Mouse (Mus musculus) myocyte (in vitro differentiated cells): ENCODE data around the gene Vps13a. TPM values are rescaled to one million over a fixed set of nuclear protein-coding genes. Genes with fewer than 3 reads are reported as not detected.

Source experiments
- H3K27me3 ChIP-seq: one replicate; pipeline ENCODE4 v1.6.1; 2011; ENCODE audit not compliant: control insufficient read depth, insufficient read depth, insufficient read length
- H3K36me3 ChIP-seq: one replicate; pipeline ENCODE4 v1.6.1; 2011; ENCODE audit not compliant: control insufficient read depth, insufficient read depth
- H3K4me2 ChIP-seq: one replicate; pipeline ENCODE4 v1.6.1; 2011; ENCODE audit warnings: low read depth, control low read depth
- H3K4me3 ChIP-seq: one replicate; pipeline ENCODE4 v1.5.1; 2011; ENCODE audit warnings: mild to moderate bottlenecking, control low read depth, moderate library complexity
- H3K79me2 ChIP-seq: one replicate; pipeline ENCODE4 v1.6.1; 2011; ENCODE audit not compliant: control insufficient read depth, insufficient read depth
- H3ac ChIP-seq: one replicate; pipeline ENCODE4 v1.6.1; 2011; ENCODE audit not compliant: control insufficient read depth, insufficient read length
- CEBPB ChIP-seq: IDR thresholded peaks from 2 replicates; pipeline ENCODE4 v1.6.1; 2011; ENCODE audit warnings: mild to moderate bottlenecking, moderate library complexity; ENCODE audit not compliant: poor library complexity, insufficient read depth, severe bottlenecking
- E2F4 ChIP-seq: IDR thresholded peaks from one replicate; pipeline ENCODE4 v1.6.1; 2011; ENCODE audit warnings: mild to moderate bottlenecking, control low read depth, moderate library complexity; ENCODE audit not compliant: insufficient read depth
- MAX ChIP-seq: IDR thresholded peaks from one replicate; pipeline ENCODE4 v1.6.1; 2011; ENCODE audit warnings: low read depth, mild to moderate bottlenecking, control low read depth
- MYOD1 ChIP-seq, 3 experiments: IDR thresholded peaks; one replicate each; pipeline ENCODE4 v1.6.1; 2011; ENCODE audit warnings: control low read depth in 2 of 3, low read depth in 2 of 3, mild to moderate bottlenecking in 2 of 3, moderate library complexity in 1 of 3; ENCODE audit not compliant: insufficient read length in 2 of 3, control insufficient read depth in 1 of 3
- MYOG ChIP-seq, 3 experiments: IDR thresholded peaks; one replicate each; pipeline ENCODE4 v1.6.1; 2011; ENCODE audit warnings: control low read depth in 2 of 3, low read depth in 2 of 3, mild to moderate bottlenecking in 2 of 3; ENCODE audit not compliant: insufficient read length in 2 of 3, control insufficient read depth in 1 of 3, insufficient read depth in 1 of 3
- POLR2A ChIP-seq: IDR thresholded peaks from one replicate; pipeline ENCODE4 v1.6.1; 2011; ENCODE audit warnings: low read depth, mild to moderate bottlenecking, control low read depth, moderate library complexity; ENCODE audit not compliant: insufficient read length
- POLR2AphosphoS2 ChIP-seq: IDR thresholded peaks from one replicate; pipeline ENCODE4 v1.6.1; 2011; ENCODE audit warnings: low read depth, control low read depth; ENCODE audit not compliant: insufficient read length
- REST ChIP-seq: IDR thresholded peaks from one replicate; pipeline ENCODE4 v1.6.1; 2011; ENCODE audit warnings: mild to moderate bottlenecking, control low read depth, moderate library complexity; ENCODE audit not compliant: insufficient read depth, insufficient read length
- SRF ChIP-seq: IDR thresholded peaks from one replicate; pipeline ENCODE4 v1.6.1; 2011; ENCODE audit warnings: low read depth; ENCODE audit not compliant: control insufficient read depth, insufficient read length
- TCF12 ChIP-seq: IDR thresholded peaks from one replicate; pipeline ENCODE4 v1.6.1; 2011; ENCODE audit warnings: mild to moderate bottlenecking, control low read depth; ENCODE audit not compliant: poor library complexity, insufficient read depth, severe bottlenecking
- TCF3 ChIP-seq: IDR thresholded peaks from one replicate; pipeline ENCODE4 v1.6.1; 2011; ENCODE audit warnings: low read depth, control low read depth; ENCODE audit not compliant: insufficient read length
- USF1 ChIP-seq: IDR thresholded peaks from one replicate; pipeline ENCODE4 v1.6.1; 2011; ENCODE audit warnings: low read depth, mild to moderate bottlenecking, control low read depth, moderate library complexity
- polyA plus RNA-seq: library from polyadenylated mRNA; unstranded; fragments of >200 nt; fragmentation: generic; extraction: Trizol; gene quantifications from one replicate; pipeline ENCODE4 v1.2.1, GENCODE M21; 2012; ENCODE audit warnings: missing spikeins

Vps13a gene
- polyA plus RNA-seq, 1 experiment, result 3.7 TPM

GRCm38 (mm10) chr19:16579656-16580260 lies 201.0 kb downstream of the Vps13a start:
- no peaks in the 10 kb centered on the region for H3K36me3 ChIP-seq
- no peaks in the 10 kb centered on the region for H3K27me3 ChIP-seq
- no peak overlapping the region for H3ac ChIP-seq
- H3K4me2 ChIP-seq, result no peak overlapping the region
- TF ChIP-seq POLR2A (no peak), POLR2AphosphoS2 (no peak)
- H3K79me2 ChIP-seq, result no peaks in the 10 kb centered on the region
- no peak overlapping the region for H3K4me3 ChIP-seq

- TF ChIP-seq MYOD1 (IDR thresholded peaks at IDR 0.05; ENCODE audit: control insufficient read depth in 1 of 3, insufficient read length in 2 of 3, low read depth in 2 of 3) (no peak), POLR2A (no peak), USF1 (no peak), MYOG (IDR thresholded peaks at IDR 0.05; ENCODE audit: control insufficient read depth in 1 of 3, insufficient read depth in 1 of 3, insufficient read length in 2 of 3, low read depth in 2 of 3) (no peak), E2F4 (no peak), TCF12 (no peak), REST (no peak), POLR2AphosphoS2 (no peak), TCF3 (no peak), SRF (no peak), CEBPB (no peak), MAX (no peak)
- no peak overlapping the region for H3K4me2 ChIP-seq
- no peak overlapping the region for H3ac ChIP-seq
- no peaks in the 10 kb centered on the region for H3K36me3 ChIP-seq
- H3K4me3 ChIP-seq, result no peak overlapping the region
- H3K79me2 ChIP-seq, result no peaks in the 10 kb centered on the region
- H3K27me3 ChIP-seq, result peaks cover 4% of the 10 kb centered on the region
Observed at GRCm38 (mm10) chr19:16576790-16577189, 203.9 kb downstream of the Vps13a start.

Other genes starting within 250 kb of the Vps13a start
- gene Foxb2, start 92.9 kb upstream of the Vps13a start, polyA plus RNA-seq, result not detected
- gene Prune2, start 175.2 kb upstream of the Vps13a start, polyA plus RNA-seq, result 61.8 TPM